Mouse (Mus musculus): ENCODE measurements around the gene Cdkal1. TPM values are rescaled to one million over a fixed set of nuclear protein-coding genes. Genes with fewer than 3 reads are reported as not detected.

Cdkal1 gene
- total and polyA plus RNA-seq, 3 experiments = 8.7 to 13.7 (median 9.5) TPM

DNA sequence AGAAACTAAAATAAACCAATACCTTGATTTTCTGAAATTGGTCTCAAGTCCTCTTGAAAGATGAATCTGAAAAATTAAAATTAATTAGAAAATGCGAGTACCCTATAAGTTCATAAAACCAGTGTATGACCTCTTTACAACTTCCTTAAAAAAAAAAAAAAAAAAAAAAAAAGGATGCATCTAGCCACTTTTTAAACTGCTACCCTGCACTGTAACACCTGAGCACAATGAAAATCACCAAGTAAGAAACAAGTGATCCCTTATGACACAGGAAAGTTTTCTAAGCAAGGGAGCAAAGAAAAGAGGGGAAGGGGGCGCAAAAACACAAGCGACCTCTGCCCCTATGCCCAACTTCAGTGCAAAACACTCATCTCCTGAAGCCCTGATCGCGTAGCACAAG is 598 bp downstream of the Cdkal1 start:
- H3K79me2 ChIP-seq (replicated peaks; ENCODE audit: control insufficient read depth, extremely low read depth, insufficient read depth, poor library complexity, severe bottlenecking) = peaks cover 22% of the 10 kb centered on the region
- TF ChIP-seq POLR2A (IDR thresholded peaks at IDR 0.05; ENCODE audit: low read depth, low read length) = no peak
- peak; percentile 77 for TF ChIP-seq ZNF384 (IDR thresholded peaks at IDR 0.05; ENCODE audit: low read depth, low read length)
- in situ Hi-C loops (cut with MboI; ENCODE audit: low pct_ligation_motif_present, low pct_unique_long_range_greater_than_20kb, low sequenced_read_pairs) (loop anchor here (10.0 kb wide), 1 partner anchor 400 kb away; no protein-coding TSS in a partner anchor), dilution Hi-C loops (cut with MboI; ENCODE audit: extremely low pct_ligation_motif_present, extremely low pct_unique_long_range_greater_than_20kb, low sequenced_read_pairs) (no loop called here)
- peaks cover 6 to 33% of the 10 kb centered on the region in 2 experiments for H3K36me3 ChIP-seq (replicated peaks in 1 of 2; ENCODE audit: control insufficient read depth in 1 of 2, insufficient read depth in 1 of 2, low read length in 1 of 2)
- peak overlapping the region; percentile 3; the same call in 1 of the 2 replicates for H3K27ac ChIP-seq (ENCODE audit: insufficient read depth, low read depth)
- no peak for DNase-seq (ENCODE audit: extremely low read depth)
- H3K9ac ChIP-seq (ENCODE audit: insufficient read depth, low read depth) = peak overlapping the region; percentile 51
- H3K4me1 ChIP-seq (ENCODE audit: control insufficient read depth in 1 of 2, insufficient read depth in 2 of 2) = peaks cover 2 to 32% of the 10 kb centered on the region in 2 experiments; a peak in 3 of 4 replicates
- peak overlapping the region; percentile 66 to 85 (median 84) for H3K4me3 ChIP-seq (replicated peaks in 1 of 3; ENCODE audit: low read depth in 2 of 3, low read length in 2 of 3, poor library complexity in 1 of 3)
- no peaks in the 10 kb centered on the region for H3K9me3 ChIP-seq (replicated peaks; ENCODE audit: low read length)
- no peak overlapping the region for H3K4me2 ChIP-seq (ENCODE audit: insufficient read depth, low read depth, poor library complexity, severe bottlenecking)
- no peaks in the 10 kb centered on the region for H3K27me3 ChIP-seq (replicated peaks)

DNA sequence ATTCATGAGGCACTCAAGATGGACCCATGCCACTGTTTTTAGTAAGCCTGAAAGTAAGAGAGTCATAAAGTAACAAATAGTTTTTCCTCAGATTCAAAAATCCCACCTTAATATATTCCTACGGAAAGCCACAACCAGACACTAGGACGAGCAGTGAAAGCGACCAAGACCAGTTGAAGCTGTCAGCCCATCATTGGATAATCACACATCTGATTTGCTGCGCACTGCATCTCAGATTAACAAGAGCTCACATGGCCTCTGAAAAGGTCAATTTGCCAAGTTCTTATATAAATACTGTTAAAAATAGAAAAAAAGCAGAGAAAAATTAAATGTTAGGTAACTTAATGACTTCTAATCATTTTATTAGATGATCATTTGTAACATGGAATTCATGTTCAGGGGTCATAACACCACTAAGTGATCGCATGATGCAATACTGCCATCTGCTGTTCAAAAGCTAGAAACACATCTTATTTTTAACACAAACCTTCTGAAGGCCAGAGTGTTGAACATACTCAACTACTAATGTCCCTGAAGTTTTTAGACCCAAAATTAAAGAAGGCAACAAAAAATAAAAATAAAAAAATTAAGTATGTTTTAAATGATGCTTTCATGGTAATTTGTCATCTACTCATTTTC is 16.9 kb downstream of the Cdkal1 start:
- H3K9ac ChIP-seq (ENCODE audit: insufficient read depth, low read depth) = no peak overlapping the region
- in situ Hi-C loops (cut with MboI; ENCODE audit: low pct_ligation_motif_present, low pct_unique_long_range_greater_than_20kb, low sequenced_read_pairs) = no loop called here
- TF ChIP-seq CHD1 (IDR thresholded peaks at IDR 0.05; ENCODE audit: low read depth, low read length) (no peak), CTCF (conservative IDR thresholded peaks at IDR 0.05 in 1 of 2, IDR thresholded peaks at IDR 0.05 in 1 of 2; ENCODE audit: low read depth in 2 of 2, low read length in 2 of 2) (peak; percentile 50 to 81), POLR2A (IDR thresholded peaks at IDR 0.05; ENCODE audit: low read depth, low read length) (no peak), ZNF384 (IDR thresholded peaks at IDR 0.05; ENCODE audit: low read depth, low read length) (no peak), USF1 (IDR thresholded peaks at IDR 0.05; ENCODE audit: low read depth, low read length) (no peak), NELFE (IDR thresholded peaks at IDR 0.05; ENCODE audit: low read depth, low read length) (no peak), RAD21 (IDR thresholded peaks at IDR 0.05; ENCODE audit: low read depth, low read length) (peak; percentile 90), SMC3 (IDR thresholded peaks at IDR 0.05; ENCODE audit: low read depth, low read length) (peak; percentile 61), HCFC1 (IDR thresholded peaks at IDR 0.05; ENCODE audit: low read depth, low read length) (no peak), EP300 (IDR thresholded peaks at IDR 0.05; ENCODE audit: low read length) (no peak)
- no peaks in the 10 kb centered on the region; a peak in 1 of 4 replicates for H3K4me1 ChIP-seq (ENCODE audit: control insufficient read depth in 1 of 2, insufficient read depth in 2 of 2)
- no peak overlapping the region for H3K4me2 ChIP-seq (ENCODE audit: insufficient read depth, low read depth, poor library complexity, severe bottlenecking)
- H3K27ac ChIP-seq (ENCODE audit: insufficient read depth, low read depth) = no peak overlapping the region
- H3K9me3 ChIP-seq (replicated peaks; ENCODE audit: low read length) = no peaks in the 10 kb centered on the region
- no peaks in the 10 kb centered on the region for H3K27me3 ChIP-seq (replicated peaks)
- dilution Hi-C loops (cut with MboI; ENCODE audit: extremely low pct_ligation_motif_present, extremely low pct_unique_long_range_greater_than_20kb, low sequenced_read_pairs) = no loop called here
- peaks cover 8% of the 10 kb centered on the region; the same call in 1 of the 2 replicates for H3K79me2 ChIP-seq (replicated peaks; ENCODE audit: control insufficient read depth, extremely low read depth, insufficient read depth, poor library complexity, severe bottlenecking)
- no peak overlapping the region for H3K4me3 ChIP-seq (replicated peaks in 1 of 3; ENCODE audit: low read depth in 2 of 3, low read length in 2 of 3, poor library complexity in 1 of 3)
- peaks cover 32 to 65% of the 10 kb centered on the region in 2 experiments for H3K36me3 ChIP-seq (replicated peaks in 1 of 2; ENCODE audit: control insufficient read depth in 1 of 2, insufficient read depth in 1 of 2, low read length in 1 of 2)
- peak; percentile 63 for DNase-seq (ENCODE audit: extremely low read depth)

DNA sequence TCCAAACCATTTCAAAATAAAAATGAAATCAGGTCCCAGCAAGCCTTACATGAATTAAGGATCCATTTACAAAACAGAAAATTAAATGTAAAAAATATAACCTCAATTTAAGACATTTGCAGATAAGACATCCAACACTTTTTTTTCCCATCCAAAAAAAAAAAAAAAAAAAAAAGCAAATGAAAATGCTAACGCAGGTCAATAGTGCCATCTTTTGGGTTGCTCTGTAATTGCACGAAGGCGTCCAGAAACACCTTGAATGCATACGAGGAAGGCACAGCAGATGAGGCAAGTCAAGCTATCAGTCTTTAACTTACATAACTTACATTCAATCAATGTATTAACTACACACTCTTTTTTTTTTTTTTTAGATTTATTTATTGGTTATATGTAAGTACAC is 20.3 kb downstream of the Cdkal1 start:
- Histone ChIP-seq H3K4me1 (ENCODE audit: control insufficient read depth in 1 of 2, insufficient read depth in 2 of 2) (no peaks in the 10 kb centered on the region; a peak in 1 of 4 replicates), H3K79me2 (replicated peaks; ENCODE audit: control insufficient read depth, extremely low read depth, insufficient read depth, poor library complexity, severe bottlenecking) (0 out of 2 replicates have a peak, but pooled peaks cover 3% of the 10 kb centered on the region), H3K4me3 (replicated peaks in 1 of 3; ENCODE audit: low read depth in 2 of 3, low read length in 2 of 3, poor library complexity in 1 of 3) (no peak overlapping the region), H3K4me2 (ENCODE audit: insufficient read depth, low read depth, poor library complexity, severe bottlenecking) (no peak overlapping the region), H3K9ac (ENCODE audit: insufficient read depth, low read depth) (no peak overlapping the region), H3K27ac (ENCODE audit: insufficient read depth, low read depth) (no peak overlapping the region), H3K9me3 (replicated peaks; ENCODE audit: low read length) (no peaks in the 10 kb centered on the region), H3K36me3 (replicated peaks in 1 of 2; ENCODE audit: control insufficient read depth in 1 of 2, insufficient read depth in 1 of 2, low read length in 1 of 2) (peaks cover 19 to 46% of the 10 kb centered on the region in 2 experiments), H3K27me3 (replicated peaks) (no peaks in the 10 kb centered on the region)
- dilution Hi-C loops (cut with MboI; ENCODE audit: extremely low pct_ligation_motif_present, extremely low pct_unique_long_range_greater_than_20kb, low sequenced_read_pairs) (no loop called here), in situ Hi-C loops (cut with MboI; ENCODE audit: low pct_ligation_motif_present, low pct_unique_long_range_greater_than_20kb, low sequenced_read_pairs) (no loop called here)
- peak; percentile 43 for DNase-seq (ENCODE audit: extremely low read depth)
- TF ChIP-seq POLR2AphosphoS2 (IDR thresholded peaks at IDR 0.05; ENCODE audit: low read depth, low read length) (no peak), MAX (IDR thresholded peaks at IDR 0.05; ENCODE audit: low read length) (no peak), NRF1 (IDR thresholded peaks at IDR 0.05; ENCODE audit: low read depth, low read length) (no peak), SIN3A (IDR thresholded peaks at IDR 0.05; ENCODE audit: low read length) (no peak), ZMIZ1 (IDR thresholded peaks at IDR 0.05; ENCODE audit: low read depth, low read length) (no peak), USF1 (IDR thresholded peaks at IDR 0.05; ENCODE audit: low read depth, low read length) (no peak), MYC (IDR thresholded peaks at IDR 0.05; ENCODE audit: low read depth, low read length) (no peak), E2F4 (IDR thresholded peaks at IDR 0.05; ENCODE audit: insufficient replicate concordance, low read depth, low read length) (no peak), ZKSCAN1 (IDR thresholded peaks at IDR 0.05; ENCODE audit: borderline replicate concordance, low read depth, low read length) (no peak), IRF4 (IDR thresholded peaks at IDR 0.05; ENCODE audit: low read depth, low read length) (no peak), ZNF384 (IDR thresholded peaks at IDR 0.05; ENCODE audit: low read depth, low read length) (peak; percentile 100), POLR2A (IDR thresholded peaks at IDR 0.05; ENCODE audit: low read depth, low read length) (no peak), USF2 (conservative IDR thresholded peaks at IDR 0.05; ENCODE audit: low read depth, low read length) (no peak), JUN (IDR thresholded peaks at IDR 0.05; ENCODE audit: insufficient read depth, low read depth, low read length) (no peak), NELFE (IDR thresholded peaks at IDR 0.05; ENCODE audit: low read depth, low read length) (no peak), GABPA (IDR thresholded peaks at IDR 0.05; ENCODE audit: insufficient replicate concordance, low read depth, low read length) (no peak), RAD21 (IDR thresholded peaks at IDR 0.05; ENCODE audit: low read depth, low read length) (peak; percentile 87), CTCF (conservative IDR thresholded peaks at IDR 0.05 in 1 of 2, IDR thresholded peaks at IDR 0.05 in 1 of 2; ENCODE audit: low read depth in 2 of 2, low read length in 2 of 2) (peak; percentile 55 to 75), SMC3 (IDR thresholded peaks at IDR 0.05; ENCODE audit: low read depth, low read length) (peak; percentile 47), MAZ (IDR thresholded peaks at IDR 0.05; ENCODE audit: low read depth, low read length) (no peak)
